Mouse (Mus musculus) kidney, adult 2 months (tissue): ENCODE measurements at regions not wholly inside any gene's neighbourhood (a gene's known extent, or its start where the extent isn't known, plus 50 kb on each side); places are given as distances from the start of the nearest gene placed in this dataset.

Experiments
- DNase-seq: peaks from one replicate; pipeline ENCODE4 v3.0.0; 2021
- H3K27ac ChIP-seq: fragments of 200-500 bp; 2 replicates; pipeline ENCODE4 v1.5.1; 2012; ENCODE audit warnings: low read depth, low read length, control low read depth, inconsistent platforms; ENCODE audit not compliant: insufficient read depth
- H3K27me3 ChIP-seq: fragments of 200-500 bp; replicated peaks from 2 replicates; pipeline ENCODE4 v1.6.1; 2012; ENCODE audit warnings: mild to moderate bottlenecking, moderate library complexity, low read length, inconsistent platforms; ENCODE audit not compliant: control insufficient read depth, insufficient read depth
- H3K36me3 ChIP-seq: fragments of 200-500 bp; 2 replicates; pipeline ENCODE4 v1.6.1; 2012; ENCODE audit warnings: mild to moderate bottlenecking, moderate library complexity, low read length, inconsistent platforms; ENCODE audit not compliant: control insufficient read depth, insufficient read depth
- H3K4me1 ChIP-seq: fragments of 200-500 bp; 2 replicates; pipeline ENCODE4 v1.6.1; 2011; ENCODE audit warnings: low read length; ENCODE audit not compliant: control insufficient read depth, insufficient read depth
- H3K4me3 ChIP-seq: fragments of 200-500 bp; 2 replicates; pipeline ENCODE4 v1.5.1; 2011; ENCODE audit warnings: mild to moderate bottlenecking, low read depth, low read length, control low read depth; ENCODE audit not compliant: insufficient read depth
- CTCF ChIP-seq: fragments of 200-500 bp; conservative IDR thresholded peaks from 2 replicates; pipeline ENCODE4 v1.5.1; 2011; ENCODE audit warnings: low read depth, mild to moderate bottlenecking, control low read depth, low read length, moderate library complexity, mixed read lengths; ENCODE audit not compliant: insufficient read depth, insufficient read length
- POLR2A ChIP-seq: fragments of 200-500 bp; IDR thresholded peaks from one replicate; pipeline ENCODE4 v1.6.1; 2011; ENCODE audit warnings: low read depth, low read length, control low read depth
- WGBS: fragments of 180-500 bp; shearing (Covaris S2); methylation state at CpG from one replicate; pipeline ENCODE4 v1.1.7; 2018; 5-methylcytosine and 5-hydroxymethylcytosine counted together

GRCm38 (mm10) chr5:96912781-96913180 is 84.7 kb upstream of the Bmp2k start:
- Histone ChIP-seq H3K4me3 (no peak overlapping the region), H3K27ac (peak overlapping the region; percentile 53), H3K36me3 (no peaks in the 10 kb centered on the region), H3K4me1 (peaks cover 2% of the 10 kb centered on the region; the same call in 1 of the 2 replicates), H3K27me3 (no peaks in the 10 kb centered on the region)
- DNase-seq = peak; percentile 25
- TF ChIP-seq POLR2A = no peak
- WGBS = 59% methylated on average over 4 of the region's 4 CpGs

GRCm38 (mm10) chr5:96913711-96914110 is 83.8 kb upstream of the Bmp2k start:
- H3K4me1 ChIP-seq = peaks cover 4% of the 10 kb centered on the region; the same call in 1 of the 2 replicates
- TF ChIP-seq CTCF (no peak), POLR2A (no peak)
- no peak overlapping the region for H3K4me3 ChIP-seq
- WGBS = 48% methylated on average over 1 of the region's 1 CpGs
- no peak overlapping the region; the same call in 1 of the 2 replicates for H3K27ac ChIP-seq
- H3K27me3 ChIP-seq = no peaks in the 10 kb centered on the region
- no peak for DNase-seq
- H3K36me3 ChIP-seq = no peaks in the 10 kb centered on the region

GRCm38 (mm10) chr5:96914696-96915404 is 82.6 kb upstream of the Bmp2k start:
- Histone ChIP-seq H3K27me3 (no peaks in the 10 kb centered on the region), H3K27ac (no peak overlapping the region), H3K36me3 (no peaks in the 10 kb centered on the region), H3K4me1 (peaks cover 4% of the 10 kb centered on the region; the same call in 1 of the 2 replicates), H3K4me3 (no peak overlapping the region)
- TF ChIP-seq CTCF = no peak
- TF ChIP-seq POLR2A = no peak
- no peak for DNase-seq
- WGBS = 84% methylated on average over 4 of the region's 4 CpGs

GRCm38 (mm10) chr5:96916897-96917296 is 80.6 kb upstream of the Bmp2k start:
- no peaks in the 10 kb centered on the region for H3K36me3 ChIP-seq
- DNase-seq = no peak
- H3K27ac ChIP-seq = peak overlapping the region; percentile 71; the same call in 1 of the 2 replicates
- no peak overlapping the region for H3K4me3 ChIP-seq
- no peak for TF ChIP-seq POLR2A
- TF ChIP-seq CTCF = no peak
- no peaks in the 10 kb centered on the region for H3K27me3 ChIP-seq
- 64% methylated on average over 6 of the region's 6 CpGs for WGBS
- peaks cover 7% of the 10 kb centered on the region; the same call in 1 of the 2 replicates for H3K4me1 ChIP-seq

GRCm38 (mm10) chr5:96917596-96918258 is 79.8 kb upstream of the Bmp2k start:
- Histone ChIP-seq H3K36me3 (no peaks in the 10 kb centered on the region), H3K27me3 (no peaks in the 10 kb centered on the region), H3K4me1 (peaks cover 10% of the 10 kb centered on the region; the same call in 1 of the 2 replicates), H3K27ac (peak overlapping the region; percentile 82), H3K4me3 (0 out of 2 replicates have a peak overlapping the region, but pooled peaks have one; percentile 4)
- WGBS = 33% methylated on average over 10 of the region's 10 CpGs
- TF ChIP-seq POLR2A (no peak), CTCF (no peak)
- peak; percentile 49 for DNase-seq

GRCm38 (mm10) chr5:96919149-96919548 is 78.3 kb upstream of the Bmp2k start:
- no peaks in the 10 kb centered on the region for H3K36me3 ChIP-seq
- no peak overlapping the region for H3K27ac ChIP-seq
- no peak overlapping the region for H3K4me3 ChIP-seq
- H3K4me1 ChIP-seq = peaks cover 10% of the 10 kb centered on the region; the same call in 1 of the 2 replicates
- TF ChIP-seq POLR2A (no peak), CTCF (no peak)
- no peaks in the 10 kb centered on the region for H3K27me3 ChIP-seq
- no peak for DNase-seq
- 84% methylated on average over 6 of the region's 6 CpGs for WGBS

GRCm38 (mm10) chr5:96921037-96921436 is 76.5 kb upstream of the Bmp2k start:
- H3K27me3 ChIP-seq = no peaks in the 10 kb centered on the region
- H3K4me1 ChIP-seq = peaks cover 10% of the 10 kb centered on the region; the same call in 1 of the 2 replicates
- DNase-seq = no peak
- H3K4me3 ChIP-seq = no peak overlapping the region
- H3K27ac ChIP-seq = no peak overlapping the region
- TF ChIP-seq CTCF = no peak
- no peak for TF ChIP-seq POLR2A
- H3K36me3 ChIP-seq = no peaks in the 10 kb centered on the region
- WGBS = 64% methylated on average over 6 of the region's 6 CpGs
